Mouse (Mus musculus): Measurements from ENCODE around the gene Cx3cr1. TPM values are rescaled to one million over a fixed set of nuclear protein-coding genes. Genes with fewer than 3 reads are reported as not detected.

Gene Cx3cr1
- 0.22 TPM for polyA plus RNA-seq (2017; shearing (Covaris generic))

GRCm38 (mm10) chr9:120069779-120070178 lies at the start of gene Cx3cr1:
Cx3cr1 (minus strand) TSS chr9:120069879.

GRCm38 (mm10) chr9:120110211-120111018 lies 40.7 kb upstream of the Cx3cr1 start, which contains the start of gene Slc25a38:
Slc25a38 (plus strand) TSS chr9:120110374.

GRCm38 (mm10) chr9:120091696-120092238 lies 22.1 kb upstream of the Cx3cr1 start, which contains the start of gene Ccr8:
Ccr8 (plus strand) TSS chr9:120092114.

GRCm38 (mm10) chr9:120023086-120023811 lies 46.4 kb downstream of the Cx3cr1 start, which contains the start of gene Xirp1:
Xirp1 (minus strand) TSS chr9:120023598.

GRCm38 (mm10) chr9:119984536-119985011 lies 85.1 kb downstream of the Cx3cr1 start, which contains the start of gene Csrnp1:
Csrnp1 (minus strand) TSS chr9:119984658.

GRCm38 (mm10) chr9:119937005-119937773 lies 132.5 kb downstream of the Cx3cr1 start, which contains the start of the genes Gorasp1 and Ttc21a:
Gorasp1 (minus strand) TSS chr9:119937565.
Ttc21a (plus strand) TSS chr9:119937606.

GRCm38 (mm10) chr9:119894339-119895009 lies 175.2 kb downstream of the Cx3cr1 start, which contains the start of gene Wdr48:
Wdr48 (plus strand) TSS chr9:119894878.

Other genes with a start within 250 kb of the Cx3cr1 start
- 0.91 TPM for gene Scn11a, start 244.4 kb downstream of the Cx3cr1 start, polyA plus RNA-seq (2017; shearing (Covaris generic))
- 72.9 TPM for gene Wdr48, start 175.0 kb downstream of the Cx3cr1 start, polyA plus RNA-seq (2017; shearing (Covaris generic))
- 15.6 TPM for gene Gorasp1, start 132.3 kb downstream of the Cx3cr1 start, polyA plus RNA-seq (2017; shearing (Covaris generic))
- not detected for gene Ttc21a, start 132.3 kb downstream of the Cx3cr1 start, polyA plus RNA-seq (2017; shearing (Covaris generic))
- 52.1 TPM for gene Csrnp1, start 85.2 kb downstream of the Cx3cr1 start, polyA plus RNA-seq (2017; shearing (Covaris generic))
- not detected for gene Xirp1, start 46.3 kb downstream of the Cx3cr1 start, polyA plus RNA-seq (2017; shearing (Covaris generic))
- 96.2 TPM for gene Ccr8, start 22.2 kb upstream of the Cx3cr1 start, polyA plus RNA-seq (2017; shearing (Covaris generic))
- 51.0 TPM for gene Slc25a38, start 40.5 kb upstream of the Cx3cr1 start, polyA plus RNA-seq (2017; shearing (Covaris generic))
- gene Rpsa, start 57.8 kb upstream of the Cx3cr1 start, polyA plus RNA-seq (2017; shearing (Covaris generic)) = 2,401 TPM
- not detected for gene Mobp, start 79.8 kb upstream of the Cx3cr1 start, polyA plus RNA-seq (2017; shearing (Covaris generic))
- not detected for gene Myrip, start 231.6 kb upstream of the Cx3cr1 start, polyA plus RNA-seq (2017; shearing (Covaris generic))